Mouse (Mus musculus): ENCODE results near the gene Mctp1.

DNA sequence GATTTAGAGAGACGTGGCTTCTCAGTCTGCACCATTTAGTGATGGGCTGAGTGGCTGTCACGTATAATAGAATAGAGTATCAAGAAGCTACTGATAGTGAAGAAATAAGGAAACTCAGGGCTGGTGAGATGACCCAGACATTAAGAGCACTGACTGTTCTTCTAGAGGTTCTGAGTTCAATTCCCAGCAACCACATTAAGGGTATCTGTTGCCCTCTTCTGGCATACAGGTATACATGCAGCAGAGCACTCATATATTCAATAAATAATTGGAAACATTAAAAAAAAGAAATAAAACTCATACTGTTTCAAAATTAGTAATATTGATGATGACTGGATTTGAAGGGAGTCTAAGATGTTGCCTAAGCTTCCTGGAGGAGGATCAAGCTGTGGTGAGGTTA, 47.6 kb downstream of the Mctp1 start:
- TF ChIP-seq POLR2A (IDR thresholded peaks at IDR 0.05; ENCODE audit: control insufficient read depth, low read depth, low read length) (no peak), CTCF (IDR thresholded peaks at IDR 0.05; ENCODE audit: control insufficient read depth, insufficient read depth, insufficient replicate concordance, low read depth, low read length) (no peak)
